Mouse (Mus musculus) heart, embryonic 14.5 days (tissue): ENCODE measurements at regions not wholly inside any gene's neighbourhood (a gene's known extent, or its start where the extent isn't known, plus 50 kb on each side); places are given as distances from the start of the nearest gene placed in this dataset.

Source experiments
- ATAC-seq: fragments of 200-750 bp; cut with Nextera tagmentation; 2 replicates; pipeline ENCODE4 v1.8.0; 2017; ENCODE audit warnings: low read depth, moderate TSS enrichment; ENCODE audit not compliant: insufficient number of reproducible peaks, insufficient read depth, low FRiP score
- H3K27ac ChIP-seq, 2 experiments: fragments of 200-500 bp in 1 of 2; fragments of 300-500 bp in 1 of 2; sonication (generic) in 1 of 2; replicated peaks in 1 of 2; 2 replicates each; pipeline ENCODE4 v1.5.1; 2012 to 2014; ENCODE audit warnings: low read depth in 2 of 2, low read length in 2 of 2, control low read depth in 1 of 2, mild to moderate bottlenecking in 1 of 2, mixed read lengths in 1 of 2; ENCODE audit not compliant: control insufficient read depth in 1 of 2, insufficient read depth in 1 of 2
- H3K27me3 ChIP-seq: fragments of 300-500 bp; sonication (generic); 2 replicates; pipeline ENCODE4 v1.6.1; 2014; ENCODE audit warnings: mild to moderate bottlenecking, low read length, control low read depth; ENCODE audit not compliant: control insufficient read depth, insufficient read depth
- H3K36me3 ChIP-seq: fragments of 300-500 bp; sonication (generic); 2 replicates; pipeline ENCODE4 v1.6.1; 2014; ENCODE audit warnings: mild to moderate bottlenecking, control low read depth, low read length, mixed read lengths; ENCODE audit not compliant: control insufficient read depth, insufficient read depth
- H3K4me1 ChIP-seq, 2 experiments: fragments of 200-500 bp in 1 of 2; fragments of 300-500 bp in 1 of 2; sonication (generic) in 1 of 2; 2 replicates each; pipeline ENCODE4 v1.6.1; 2012 to 2014; ENCODE audit warnings: low read length in 2 of 2, control low read depth in 1 of 2, mixed read lengths in 1 of 2; ENCODE audit not compliant: control insufficient read depth in 2 of 2, insufficient read depth in 2 of 2
- H3K4me2 ChIP-seq: fragments of 300-500 bp; sonication (generic); 2 replicates; pipeline ENCODE4 v1.6.1; 2014; ENCODE audit warnings: mild to moderate bottlenecking, low read length
- H3K4me3 ChIP-seq, 2 experiments: fragments of 200-500 bp in 1 of 2; fragments of 300-500 bp in 1 of 2; sonication (generic) in 1 of 2; 2 replicates each; pipeline ENCODE4 v1.5.1; 2012 to 2014; ENCODE audit warnings: low read length in 2 of 2, mild to moderate bottlenecking in 2 of 2, control low read depth in 1 of 2, low read depth in 1 of 2, moderate library complexity in 1 of 2; ENCODE audit not compliant: control insufficient read depth in 1 of 2, insufficient read depth in 1 of 2
- H3K9ac ChIP-seq: fragments of 300-500 bp; sonication (generic); 2 replicates; pipeline ENCODE4 v1.6.1; 2014; ENCODE audit warnings: mild to moderate bottlenecking, low read length
- H3K9me3 ChIP-seq: fragments of 300-500 bp; sonication (generic); 2 replicates; pipeline ENCODE4 v1.6.1; 2016; ENCODE audit warnings: low read length, control low read depth; ENCODE audit not compliant: control insufficient read depth
- WGBS: fragments of 180-500 bp; shearing (Covaris S2); extraction: QIAGEN DNeasy Blood & Tissue Kit; methylation state at CpG from one replicate; pipeline ENCODE4 v1.1.7; 2014; 5-methylcytosine and 5-hydroxymethylcytosine counted together

- Histone ChIP-seq H3K9me3 (no peaks in the 10 kb centered on the region), H3K4me3 (no peak overlapping the region), H3K36me3 (no peaks in the 10 kb centered on the region), H3K27me3 (no peaks in the 10 kb centered on the region), H3K27ac (no peak overlapping the region), H3K9ac (no peak overlapping the region), H3K4me1 (0 out of 4 replicates have a peak, but pooled peaks cover 2% of the 10 kb centered on the region in 2 experiments), H3K4me2 (no peak overlapping the region)
- 65% methylated on average over 4 of the region's 4 CpGs for WGBS
- no peak for ATAC-seq
Measured at GRCm38 (mm10) chr6:98095243-98095642, 247.3 kb downstream of the Gm765 start.

GRCm38 (mm10) chr6:98089185-98089584 lies 253.4 kb downstream of the Gm765 start:
- H3K4me3 ChIP-seq: no peak overlapping the region
- H3K27ac ChIP-seq: no peak overlapping the region
- H3K9ac ChIP-seq: no peak overlapping the region
- no peak for ATAC-seq
- H3K36me3 ChIP-seq: no peaks in the 10 kb centered on the region
- no peak overlapping the region for H3K4me2 ChIP-seq
- no peaks in the 10 kb centered on the region for H3K9me3 ChIP-seq
- 36% methylated on average over 4 of the region's 4 CpGs for WGBS
- H3K4me1 ChIP-seq: no peaks in the 10 kb centered on the region
- H3K27me3 ChIP-seq: no peaks in the 10 kb centered on the region

DNA sequence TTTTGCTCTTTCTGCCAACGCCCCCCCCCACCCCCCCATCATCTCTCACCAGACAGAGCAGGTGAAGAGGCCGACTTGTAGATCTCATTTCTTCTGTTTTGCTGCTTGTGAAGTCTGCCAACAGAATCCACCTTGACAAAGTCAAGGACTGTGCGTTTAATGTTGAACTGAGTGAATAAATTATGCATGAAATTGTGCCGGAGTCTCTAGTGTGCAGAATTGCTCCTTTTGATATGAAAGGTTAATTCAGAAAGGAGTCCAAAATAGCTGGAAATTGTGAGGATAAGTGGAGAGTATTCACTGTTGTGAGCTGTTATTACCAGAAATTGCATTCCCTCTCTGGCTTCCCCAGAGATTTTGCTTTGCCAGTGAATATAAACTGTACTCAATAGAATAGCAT lies 262.5 kb downstream of the Gm765 start:
- no peak overlapping the region for H3K4me2 ChIP-seq
- H3K4me3 ChIP-seq: no peak overlapping the region
- no peaks in the 10 kb centered on the region for H3K9me3 ChIP-seq

More for the DNA sequence above, 262.5 kb downstream of the Gm765 start:
- no peaks in the 10 kb centered on the region for H3K36me3 ChIP-seq
- no peaks in the 10 kb centered on the region for H3K27me3 ChIP-seq
- no peak overlapping the region for H3K27ac ChIP-seq
- ATAC-seq: no peak
- WGBS: 71% methylated on average over 4 of the region's 4 CpGs
- no peaks in the 10 kb centered on the region for H3K4me1 ChIP-seq
- H3K9ac ChIP-seq: no peak overlapping the region
